Mouse (Mus musculus) fat pad, adult 2 months (tissue): Measurements from ENCODE around the gene Ptgdr.
"Not testable (repeated sequence)": the region's sequence is repeated elsewhere in the genome, so short reads cannot be mapped to it uniquely, and the experiment has no call there.

Source experiments
- DNase-seq: peaks from one replicate; pipeline ENCODE4 v3.0.0-alpha.2; 2011; ENCODE audit warnings: low read depth, low spot score; ENCODE audit errors: extremely low read depth

Gene Ptgdr

GRCm38 (mm10) chr14:44858868-44859613, at the start of gene Ptgdr:
Ptgdr (minus strand) TSS chr14:44859375.
- no peak for DNase-seq

GRCm38 (mm10) chr14:44907774-44908173, 48.6 kb upstream of the Ptgdr start:
- DNase-seq: no peak

GRCm38 (mm10) chr14:44904199-44904598, 45.0 kb upstream of the Ptgdr start:
- DNase-seq: peak; percentile 50

DNA sequence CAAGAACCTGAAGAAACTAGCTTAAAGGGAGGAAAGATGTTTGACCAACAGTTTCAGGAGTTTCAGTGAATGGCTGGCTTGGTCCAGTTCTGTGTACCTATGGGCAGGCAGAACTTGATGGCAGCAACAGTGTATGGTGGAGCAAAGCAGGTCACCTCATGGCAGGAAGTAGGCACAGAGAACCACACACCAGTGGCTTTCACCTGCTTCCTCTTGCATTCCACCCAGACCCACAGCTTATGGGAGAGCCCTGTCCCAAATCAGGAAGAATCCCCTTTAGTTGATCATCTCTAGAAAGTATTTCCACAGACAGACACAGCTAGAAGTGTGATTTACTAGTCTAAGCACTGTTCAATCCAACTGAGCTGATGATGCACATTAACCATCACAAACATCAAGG, 42.6 kb upstream of the Ptgdr start:
- not testable (repeated sequence) for DNase-seq

- no peak for DNase-seq
These were observed 32.4 kb upstream of the Ptgdr start for GRCm38 (mm10) chr14:44891387-44892132.

GRCm38 (mm10) chr14:44869686-44870085, 10.5 kb upstream of the Ptgdr start:
- DNase-seq: peak; percentile 84

- peak; percentile 88 for DNase-seq
These were observed 6.5 kb upstream of the Ptgdr start for GRCm38 (mm10) chr14:44865661-44866060.

GRCm38 (mm10) chr14:44863086-44863485, 3.9 kb upstream of the Ptgdr start:
- DNase-seq: peak; percentile 42

DNA sequence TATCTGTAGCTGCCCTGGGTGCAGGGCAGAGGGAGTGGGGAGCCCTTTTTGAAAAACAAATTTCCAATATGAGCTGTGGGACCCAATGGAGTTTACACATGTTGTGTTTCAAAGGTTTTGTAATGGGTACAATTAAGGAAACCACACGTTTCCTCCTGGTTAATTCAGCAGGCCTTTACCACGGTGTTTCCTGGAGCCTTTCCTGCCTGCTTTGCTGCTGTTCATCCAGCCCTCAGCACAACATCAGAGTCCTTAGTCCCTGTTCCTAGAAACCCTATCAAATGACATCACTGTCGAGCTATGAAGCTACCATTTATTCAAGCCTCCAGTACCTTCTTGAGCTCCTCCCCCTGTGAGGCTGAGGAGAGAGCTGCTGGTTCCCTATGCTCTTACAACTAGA, 2.0 kb upstream of the Ptgdr start:
- DNase-seq: no peak

GRCm38 (mm10) chr14:44858372-44858771, 803 bp downstream of the Ptgdr start:
- DNase-seq: no peak

GRCm38 (mm10) chr14:44850637-44851036, 8.5 kb downstream of the Ptgdr start:
- DNase-seq: not testable (repeated sequence)

- no peak for DNase-seq
These were observed 11.4 kb downstream of the Ptgdr start for GRCm38 (mm10) chr14:44847740-44848139.

DNA sequence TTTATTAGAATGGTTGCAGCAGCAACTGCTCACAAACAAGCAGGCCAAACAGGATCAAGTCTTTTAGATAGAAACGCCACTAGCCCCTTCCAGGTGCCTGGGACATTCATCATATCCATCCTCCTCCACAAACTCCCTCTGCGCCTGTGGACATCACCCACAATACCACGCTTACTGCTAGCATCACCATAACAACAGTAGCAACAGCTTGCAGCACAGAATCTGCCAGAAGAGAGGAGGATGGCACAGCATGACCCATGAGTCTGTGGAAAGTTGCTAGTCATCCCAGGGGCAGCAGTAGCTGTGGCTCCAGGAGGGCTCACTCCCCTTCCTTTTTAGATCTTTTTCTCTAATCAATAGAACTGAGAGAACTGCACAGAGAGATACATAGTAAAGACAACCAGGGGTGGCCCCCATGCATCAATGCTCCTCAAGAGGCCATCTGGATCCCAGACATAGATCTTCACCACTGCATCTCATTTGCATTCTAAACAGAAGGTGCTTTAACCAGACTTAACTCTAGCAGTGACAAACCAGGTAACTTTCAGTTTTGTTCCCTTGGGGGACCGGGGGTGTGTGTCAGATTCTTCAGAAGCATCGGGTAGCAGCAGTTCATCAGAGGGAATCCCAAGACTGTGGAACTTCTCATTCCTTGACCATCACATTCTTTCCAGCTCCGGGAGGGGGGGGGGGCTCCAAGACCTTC, 12.5 kb downstream of the Ptgdr start:
- DNase-seq: no peak

DNA sequence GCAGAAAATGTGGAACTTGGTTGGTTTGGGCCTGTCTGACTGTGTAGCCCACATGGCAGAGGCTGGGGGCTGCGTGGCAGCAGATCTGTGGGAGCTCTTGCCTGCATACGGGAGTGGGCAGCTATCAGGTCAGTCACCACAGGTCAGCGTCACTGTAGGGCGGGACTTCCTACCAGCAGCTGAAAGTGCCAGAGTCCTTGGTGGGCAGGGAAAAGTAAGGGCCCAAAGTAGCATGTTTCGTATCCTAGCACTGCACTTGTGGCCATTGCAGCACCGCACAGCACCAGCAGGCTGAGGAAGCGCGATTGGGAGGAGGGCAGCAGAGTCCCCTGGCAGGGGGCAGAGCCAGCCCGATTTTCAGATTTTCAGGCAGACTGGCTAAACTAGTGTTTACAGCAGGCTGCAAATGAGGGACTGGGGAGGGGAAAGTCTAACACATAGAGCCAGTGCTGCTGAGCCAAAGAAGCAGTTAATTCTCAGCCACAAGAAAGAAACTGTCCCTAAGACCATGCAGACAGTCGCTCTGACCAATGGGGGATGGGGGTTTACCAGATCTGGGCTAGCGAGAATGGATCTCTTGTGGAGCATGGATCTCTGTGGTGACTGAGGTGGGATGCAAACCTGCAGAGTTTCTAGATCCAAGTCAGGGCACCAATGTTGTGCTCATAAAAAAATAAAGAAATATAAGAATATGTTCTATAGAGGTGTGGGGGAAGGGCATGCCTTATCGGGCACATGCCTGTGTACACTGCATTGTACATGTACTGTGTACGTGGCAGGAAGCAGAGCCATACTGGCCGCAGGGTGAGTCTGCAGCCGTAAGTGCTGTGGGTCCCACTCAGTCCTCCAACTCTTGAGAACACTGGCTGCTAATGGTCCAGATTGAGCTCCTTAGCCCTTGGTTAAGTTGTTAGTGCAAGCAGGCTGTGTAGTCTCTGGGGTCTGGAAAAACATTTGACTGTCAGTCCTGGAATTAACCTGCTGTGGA, 15.1 kb downstream of the Ptgdr start:
- no peak for DNase-seq

GRCm38 (mm10) chr14:44838685-44839084, 20.5 kb downstream of the Ptgdr start:
- no peak for DNase-seq

DNA sequence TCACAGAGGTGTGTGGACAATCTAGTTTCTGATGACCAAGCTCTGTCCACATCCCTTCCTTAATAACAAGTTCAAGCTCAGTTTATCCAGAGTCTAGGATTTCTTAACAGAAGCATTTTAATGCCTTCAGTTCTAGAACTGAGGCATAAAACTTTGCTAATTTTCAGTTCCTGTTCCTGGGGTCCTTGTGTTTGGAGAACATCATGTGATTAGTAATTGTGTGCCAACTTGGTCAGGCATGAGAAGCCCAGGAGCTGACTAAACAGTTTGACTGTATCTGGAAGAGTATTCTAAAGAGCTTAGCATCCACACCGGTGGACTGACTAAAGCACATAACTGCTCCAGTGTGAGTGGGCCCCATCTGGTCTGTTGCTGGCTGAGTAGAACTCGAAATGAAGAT, 24.0 kb downstream of the Ptgdr start:
- no peak for DNase-seq

DNA sequence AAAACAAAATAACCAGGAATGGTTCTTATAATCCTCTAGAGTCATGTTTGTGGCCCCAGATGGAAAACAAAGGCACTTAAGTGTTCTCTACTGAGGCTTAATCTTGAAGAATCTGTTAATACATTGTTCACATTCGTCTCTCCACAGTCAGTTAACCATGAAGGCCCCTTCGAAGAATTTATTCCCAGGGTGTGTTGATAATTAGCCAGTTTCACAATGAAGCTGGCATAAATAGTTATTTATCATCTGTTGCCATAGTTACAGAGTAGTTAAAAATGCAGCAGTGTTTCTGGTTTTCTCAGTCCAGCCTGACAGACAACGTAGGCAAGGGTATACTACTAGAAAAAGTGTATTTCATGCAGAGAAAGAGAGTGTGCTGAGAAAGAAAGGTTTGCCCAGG, 25.0 kb downstream of the Ptgdr start:
- DNase-seq: not testable (repeated sequence)

DNA sequence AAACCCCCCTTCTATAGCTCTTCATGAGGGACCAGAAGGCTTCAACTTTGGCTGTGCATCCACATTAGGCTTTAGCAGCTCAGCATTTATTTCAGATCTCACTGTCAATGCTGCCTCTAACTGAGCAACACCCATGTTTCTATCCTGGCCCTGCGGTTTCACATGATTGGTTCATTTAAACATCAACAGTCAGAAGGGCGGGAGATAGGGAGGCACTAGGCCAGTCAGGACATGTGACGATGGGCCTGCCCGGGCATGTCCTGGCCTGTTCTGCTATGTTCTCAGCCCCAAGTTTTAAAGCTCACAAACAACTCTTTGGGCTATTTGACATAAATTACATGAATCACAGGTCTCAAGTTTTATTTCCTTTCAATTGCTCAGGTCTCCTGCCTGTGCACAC, 26.1 kb downstream of the Ptgdr start:
- not testable (repeated sequence) for DNase-seq

DNA sequence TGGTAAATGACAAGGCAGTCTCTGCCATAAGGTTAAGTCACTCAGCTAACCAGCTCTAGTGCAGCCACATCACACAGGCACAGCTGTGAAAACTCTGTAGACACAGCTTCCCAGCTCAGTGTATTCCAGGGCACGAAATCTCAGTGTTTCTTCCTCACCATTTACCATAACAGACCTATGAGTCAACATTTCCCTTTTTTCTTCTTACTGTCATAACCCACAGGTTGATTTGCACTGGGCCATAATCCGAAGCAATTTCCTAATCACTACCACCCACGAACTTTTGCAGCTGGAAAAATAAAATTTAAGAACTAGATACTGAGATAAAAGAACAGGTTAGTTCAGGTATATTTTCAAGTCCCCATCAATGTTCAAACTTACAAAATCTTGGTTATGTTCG, 31.4 kb downstream of the Ptgdr start:
- peak; percentile 80 for DNase-seq
